Mouse (Mus musculus): ENCODE measurements around the gene Arl6ip4.

Gene Arl6ip4

GRCm38 (mm10) chr5:124115990-124116845, at the start of gene Arl6ip4:
Gene Arl6ip4 (plus strand): TSS chr5:124116089.
- peak; percentile 85 for DNase-seq (ENCODE audit: low spot score)

- DNase-seq (ENCODE audit: low spot score) = no peak
Observed at GRCm38 (mm10) chr5:124069657-124070056, 46.2 kb upstream of the Arl6ip4 start.

GRCm38 (mm10) chr5:124073682-124074081, 42.2 kb upstream of the Arl6ip4 start:
- no peak for DNase-seq (ENCODE audit: low spot score)

- DNase-seq (ENCODE audit: low spot score) = no peak
Observed at GRCm38 (mm10) chr5:124074845-124075307, 41.0 kb upstream of the Arl6ip4 start.

- DNase-seq (ENCODE audit: low spot score) = no peak
Observed at GRCm38 (mm10) chr5:124075716-124076115, 40.2 kb upstream of the Arl6ip4 start.

GRCm38 (mm10) chr5:124076559-124076958, 39.3 kb upstream of the Arl6ip4 start:
- DNase-seq (ENCODE audit: low spot score) = no peak

- DNase-seq (ENCODE audit: low spot score) = no peak
Observed at GRCm38 (mm10) chr5:124077241-124077640, 38.6 kb upstream of the Arl6ip4 start.

GRCm38 (mm10) chr5:124077856-124078460, 37.9 kb upstream of the Arl6ip4 start:
- DNase-seq (ENCODE audit: low spot score) = no peak

- DNase-seq (ENCODE audit: low spot score) = no peak
Observed at GRCm38 (mm10) chr5:124078794-124079416, 37.0 kb upstream of the Arl6ip4 start.

- DNase-seq (ENCODE audit: low spot score) = no peak
Observed at GRCm38 (mm10) chr5:124079880-124080279, 36.0 kb upstream of the Arl6ip4 start.

GRCm38 (mm10) chr5:124082447-124082846, 33.4 kb upstream of the Arl6ip4 start:
- DNase-seq (ENCODE audit: low spot score) = no peak

GRCm38 (mm10) chr5:124082941-124083688, 32.8 kb upstream of the Arl6ip4 start:
- no peak for DNase-seq (ENCODE audit: low spot score)

GRCm38 (mm10) chr5:124083850-124084587, 31.9 kb upstream of the Arl6ip4 start:
- no peak for DNase-seq (ENCODE audit: low spot score)

- DNase-seq (ENCODE audit: low spot score) = peak; percentile 93
Observed at GRCm38 (mm10) chr5:124084588-124085173, 31.2 kb upstream of the Arl6ip4 start.

GRCm38 (mm10) chr5:124085513-124085912, 30.4 kb upstream of the Arl6ip4 start:
- DNase-seq (ENCODE audit: low spot score) = no peak

GRCm38 (mm10) chr5:124086876-124087275, 29.0 kb upstream of the Arl6ip4 start:
- no peak for DNase-seq (ENCODE audit: low spot score)

GRCm38 (mm10) chr5:124089868-124090267, 26.0 kb upstream of the Arl6ip4 start:
- no peak for DNase-seq (ENCODE audit: low spot score)

- no peak for DNase-seq (ENCODE audit: low spot score)
Observed at GRCm38 (mm10) chr5:124091951-124092406, 23.9 kb upstream of the Arl6ip4 start.

- DNase-seq (ENCODE audit: low spot score) = peak; percentile 79
Observed at GRCm38 (mm10) chr5:124093120-124093794, 22.6 kb upstream of the Arl6ip4 start.
